Mouse (Mus musculus) intestine, embryonic 16.5 days (tissue): ENCODE results near the gene 2010005H15Rik. TPM values are rescaled to one million over a fixed set of nuclear protein-coding genes. Genes with fewer than 3 reads are reported as not detected.
"Not testable (repeated sequence)": the region's sequence is repeated elsewhere in the genome, so short reads cannot be mapped to it uniquely, and the experiment has no call there.

Source experiments
- ATAC-seq: fragments of 200-750 bp; cut with Nextera tagmentation; 2 replicates; pipeline ENCODE4 v1.8.0; 2017; ENCODE audit warnings: moderate TSS enrichment, moderate library complexity
- H3K27ac ChIP-seq: fragments of 300-500 bp; sonication (generic); 2 replicates; pipeline ENCODE4 v1.5.1; 2014; ENCODE audit warnings: mild to moderate bottlenecking, low read length
- H3K27me3 ChIP-seq: fragments of 300-500 bp; sonication (generic); replicated peaks from 2 replicates; pipeline ENCODE4 v1.6.1; 2014; ENCODE audit warnings: low read length, control low read depth, mixed read lengths; ENCODE audit not compliant: control insufficient read depth, insufficient read depth
- H3K36me3 ChIP-seq: fragments of 300-500 bp; sonication (generic); 2 replicates; pipeline ENCODE4 v1.6.1; 2014; ENCODE audit warnings: low read length, control low read depth; ENCODE audit not compliant: control insufficient read depth, insufficient read depth
- H3K4me1 ChIP-seq: fragments of 300-500 bp; sonication (generic); 2 replicates; pipeline ENCODE4 v1.6.1; 2014; ENCODE audit warnings: low read length, control low read depth, mixed read lengths; ENCODE audit not compliant: control insufficient read depth, insufficient read depth
- H3K4me2 ChIP-seq: fragments of 300-500 bp; sonication (generic); 2 replicates; pipeline ENCODE4 v1.6.1; 2014; ENCODE audit warnings: low read depth, low read length, control low read depth
- H3K4me3 ChIP-seq: fragments of 300-500 bp; sonication (generic); 2 replicates; pipeline ENCODE4 v1.5.1; 2014; ENCODE audit warnings: mild to moderate bottlenecking, low read length
- H3K9ac ChIP-seq: fragments of 300-500 bp; sonication (generic); 2 replicates; pipeline ENCODE4 v1.6.1; 2014; ENCODE audit warnings: low read depth, low read length
- H3K9me3 ChIP-seq: fragments of 300-500 bp; sonication (generic); 2 replicates; pipeline ENCODE4 v1.6.1; 2016; ENCODE audit warnings: low read length, control low read depth; ENCODE audit not compliant: control insufficient read depth
- WGBS: fragments of 180-500 bp; shearing (Covaris S2); extraction: QIAGEN DNeasy Blood & Tissue Kit; methylation state at CpG from one replicate; pipeline ENCODE4 v1.1.7; 2014; 5-methylcytosine and 5-hydroxymethylcytosine counted together
- polyA plus RNA-seq: library from polyadenylated mRNA; unstranded; fragments of >200 nt; fragmentation: Nextera tagmentation; extraction: Ambion mirVana; gene quantifications from 2 replicates; pipeline ENCODE4 v1.2.1, GENCODE M21; 2015

2010005H15Rik gene
- 0.39 and 1.2 TPM in 2 replicates for polyA plus RNA-seq

DNA sequence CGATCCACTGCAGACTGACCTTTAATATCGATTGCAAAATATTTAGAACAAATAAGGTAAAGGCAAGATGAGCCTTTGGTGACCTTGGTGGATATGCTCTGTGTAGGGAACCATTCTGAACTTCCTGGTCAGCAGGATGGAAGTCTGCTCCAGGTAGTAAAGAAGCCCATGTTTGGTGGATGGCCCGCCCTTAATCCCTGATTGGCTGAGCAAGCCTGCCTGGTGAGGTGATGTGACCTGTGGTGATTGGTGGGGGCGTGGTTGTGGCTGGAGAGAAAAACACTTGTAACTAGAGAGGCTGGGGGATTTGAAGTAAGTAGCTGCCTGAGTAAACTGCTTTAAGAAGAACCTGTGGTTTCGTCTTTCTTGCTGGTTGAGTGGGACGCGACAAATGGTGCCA is at the start of gene 2010005H15Rik:
Gene 2010005H15Rik, plus strand, starts transcription at position 301 of the 400 bp plus-strand sequence.
- ATAC-seq, H3K4me2 ChIP-seq, H3K9ac ChIP-seq, H3K4me3 ChIP-seq, H3K36me3 ChIP-seq, H3K27me3 ChIP-seq, H3K9me3 ChIP-seq, H3K4me1 ChIP-seq, H3K27ac ChIP-seq: not testable (repeated sequence)
- 96% methylated on average over 7 of the region's 7 CpGs for WGBS

DNA sequence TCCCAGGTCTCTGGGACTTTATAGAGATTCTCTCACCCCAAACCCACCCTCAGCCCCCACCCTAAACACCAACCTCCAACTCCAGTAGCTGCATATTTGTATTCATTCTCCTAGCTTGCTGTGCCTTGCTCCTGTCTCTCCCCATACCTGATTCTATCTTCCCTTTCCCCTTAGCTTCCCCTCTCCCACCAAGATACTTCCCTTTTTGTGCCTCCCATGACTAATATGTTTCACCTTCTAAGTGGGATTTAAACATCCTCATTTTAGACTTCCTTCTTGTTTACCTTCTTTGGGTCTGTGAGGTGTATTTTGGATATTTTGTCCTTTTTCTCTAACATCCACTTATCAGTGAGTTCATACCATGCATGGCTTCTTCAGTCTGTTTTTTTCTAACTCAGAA is 45.2 kb upstream of the 2010005H15Rik start:
- H3K27ac ChIP-seq, result no peak overlapping the region
- H3K27me3 ChIP-seq, result no peaks in the 10 kb centered on the region
- no peaks in the 10 kb centered on the region for H3K4me1 ChIP-seq
- no peak overlapping the region for H3K4me2 ChIP-seq
- ATAC-seq, result no peak
- H3K4me3 ChIP-seq, result no peak overlapping the region
- H3K36me3 ChIP-seq, result no peaks in the 10 kb centered on the region
- H3K9ac ChIP-seq, result no peak overlapping the region
- H3K9me3 ChIP-seq, result no peaks in the 10 kb centered on the region

DNA sequence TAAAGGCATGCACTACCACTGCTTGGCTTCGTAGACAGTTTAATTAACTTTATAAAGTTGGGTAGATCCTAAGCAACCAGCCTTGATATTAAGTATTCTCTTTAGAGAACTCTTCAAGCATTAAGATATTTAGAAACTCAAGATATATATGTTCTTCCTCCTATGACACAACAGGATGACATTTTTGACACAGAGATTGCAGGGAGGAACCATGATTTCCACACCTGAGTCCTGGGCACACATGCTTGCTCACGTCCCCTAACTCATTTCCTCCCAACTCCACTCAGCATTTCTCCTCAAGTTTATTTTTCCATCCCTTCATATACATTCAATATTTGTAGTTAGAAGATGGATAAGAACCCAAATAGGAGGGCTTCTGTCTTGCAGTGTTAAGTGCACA is 41.4 kb upstream of the 2010005H15Rik start:
- Histone ChIP-seq H3K9ac (no peak overlapping the region), H3K27me3 (no peaks in the 10 kb centered on the region), H3K4me1 (no peaks in the 10 kb centered on the region), H3K27ac (no peak overlapping the region), H3K36me3 (no peaks in the 10 kb centered on the region), H3K4me3 (no peak overlapping the region), H3K4me2 (no peak overlapping the region), H3K9me3 (no peaks in the 10 kb centered on the region)
- WGBS, result 84% methylated on average over 2 of the region's 2 CpGs
- ATAC-seq, result no peak

DNA sequence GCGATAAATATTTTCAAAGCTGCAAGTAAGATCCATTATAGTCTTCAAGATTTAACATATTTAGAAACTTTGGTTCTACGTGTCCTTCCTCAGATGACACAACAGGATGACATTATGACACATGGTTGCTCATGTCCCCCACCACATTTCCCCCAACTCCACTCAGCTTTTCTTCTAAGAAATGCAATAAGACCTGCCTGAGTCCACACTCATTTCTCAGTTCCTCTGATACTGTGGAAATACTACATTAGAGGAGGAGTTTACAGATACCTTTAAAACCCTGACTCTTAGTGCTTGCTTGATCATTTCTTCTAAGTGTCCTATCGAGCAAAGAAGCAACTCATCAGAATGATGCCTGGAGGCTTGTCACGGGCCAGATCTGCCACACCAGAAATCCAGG is 37.4 kb upstream of the 2010005H15Rik start, which contains the start of gene Gm5483:
Gene Gm5483, plus strand, starts transcription at position 301 of the 400 bp plus-strand sequence.
- not testable (repeated sequence) for H3K4me2 ChIP-seq, H3K9me3 ChIP-seq, ATAC-seq, H3K36me3 ChIP-seq, H3K27ac ChIP-seq, H3K4me1 ChIP-seq, H3K4me3 ChIP-seq, H3K27me3 ChIP-seq, H3K9ac ChIP-seq
- 90% methylated on average over 4 of the region's 4 CpGs for WGBS

DNA sequence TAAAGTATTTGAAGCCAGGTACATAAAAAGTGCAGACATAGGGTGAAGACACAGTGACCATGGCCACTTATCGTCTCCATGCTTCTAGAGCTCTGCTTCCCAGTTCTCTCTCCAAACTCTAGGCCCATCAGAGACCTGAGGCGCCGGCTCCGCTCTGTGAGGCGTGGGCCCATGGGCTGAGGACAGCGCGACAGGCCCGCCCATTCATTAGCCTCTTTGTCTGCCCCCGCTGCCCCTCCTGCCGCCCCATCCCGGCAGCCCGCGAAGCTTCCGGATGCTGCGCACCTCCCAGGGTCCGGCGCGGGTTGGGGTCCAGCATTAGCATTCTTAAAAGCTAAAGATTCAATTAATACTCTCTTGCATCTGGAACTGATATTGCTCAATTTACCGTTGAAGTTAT is 22.0 kb upstream of the 2010005H15Rik start:
- 63% methylated on average over 19 of the region's 19 CpGs for WGBS
- Histone ChIP-seq H3K36me3 (no peaks in the 10 kb centered on the region), H3K27ac (no peak overlapping the region), H3K4me3 (no peak overlapping the region), H3K9me3 (no peaks in the 10 kb centered on the region), H3K4me2 (no peak overlapping the region), H3K9ac (no peak overlapping the region), H3K4me1 (no peaks in the 10 kb centered on the region), H3K27me3 (no peaks in the 10 kb centered on the region)
- ATAC-seq, result no peak

DNA sequence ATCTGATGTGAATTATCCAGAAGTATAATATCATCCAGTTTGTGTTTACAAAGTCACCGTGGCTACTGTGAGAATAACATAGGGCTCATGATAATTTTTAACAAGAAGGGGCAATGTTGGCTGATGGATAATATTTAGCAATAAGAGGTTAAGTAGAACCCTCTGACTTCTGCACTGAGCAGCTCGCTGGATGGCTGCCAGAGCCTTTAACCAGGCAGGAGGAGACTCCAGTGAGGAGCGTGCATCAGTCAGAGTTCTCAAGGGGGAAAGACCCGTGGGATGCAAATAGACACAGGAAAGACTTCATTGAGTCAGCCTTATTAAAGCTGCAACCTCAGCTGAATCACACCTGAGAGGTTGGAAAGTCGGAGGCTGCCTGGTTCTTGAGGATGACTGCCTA is 17.4 kb upstream of the 2010005H15Rik start:
- no peaks in the 10 kb centered on the region for H3K9me3 ChIP-seq
- H3K27ac ChIP-seq, result no peak overlapping the region
- H3K27me3 ChIP-seq, result no peaks in the 10 kb centered on the region
- no peaks in the 10 kb centered on the region for H3K36me3 ChIP-seq
- ATAC-seq, result no peak
- 60% methylated on average over 5 of the region's 5 CpGs for WGBS
- no peak overlapping the region for H3K4me3 ChIP-seq
- no peaks in the 10 kb centered on the region for H3K4me1 ChIP-seq
- H3K9ac ChIP-seq, result no peak overlapping the region
- no peak overlapping the region for H3K4me2 ChIP-seq

- not testable (repeated sequence) for H3K9ac ChIP-seq, H3K9me3 ChIP-seq, H3K4me3 ChIP-seq, H3K27ac ChIP-seq, H3K27me3 ChIP-seq, H3K4me1 ChIP-seq, H3K36me3 ChIP-seq, H3K4me2 ChIP-seq, ATAC-seq
- 51% methylated on average over 2 of the region's 2 CpGs for WGBS
Measured at GRCm38 (mm10) chr16:36205684-36206083, 15.6 kb upstream of the 2010005H15Rik start.

DNA sequence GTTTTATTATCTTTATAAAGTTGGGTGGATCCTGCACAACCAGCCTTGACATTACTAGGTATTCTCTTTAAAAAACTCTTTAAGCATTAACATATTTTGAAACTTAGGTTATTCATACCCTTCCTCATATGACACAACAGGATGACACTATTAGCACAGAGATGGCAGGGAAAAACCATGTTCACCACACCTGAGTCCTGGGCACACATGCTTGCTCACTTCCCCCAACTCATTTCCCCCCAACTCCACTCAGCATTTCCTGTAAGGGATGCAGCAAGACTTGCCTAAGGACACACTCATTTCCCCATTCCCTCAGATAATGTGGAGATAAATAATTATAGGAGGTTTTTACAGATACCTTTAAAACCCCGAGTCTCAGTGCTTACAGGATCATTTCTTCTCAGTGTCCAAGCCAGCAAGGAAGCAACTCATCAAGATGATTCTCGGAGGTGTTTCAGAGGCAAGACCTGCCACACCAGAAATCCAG is 11.3 kb upstream of the 2010005H15Rik start, which contains the start of gene Gm5416:
Gene Gm5416, plus strand, starts transcription at position 437 of the 487 bp plus-strand sequence.
- Histone ChIP-seq H3K9ac (no peak within 1 kb of the TSS), H3K9me3 (no peaks in the 10 kb centered on the region), H3K4me2 (no peak within 1 kb of the TSS), H3K27ac (no peak within 1 kb of the TSS), H3K4me3 (no peak within 1 kb of the TSS), H3K4me1 (no peaks in the 10 kb centered on the region), H3K36me3 (no peaks in the 10 kb centered on the region), H3K27me3 (no peaks in the 10 kb centered on the region)
- WGBS, result 85% methylated on average over 2 of the region's 2 CpGs
- no peak for ATAC-seq

GRCm38 (mm10) chr16:36260585-36260984 is 39.3 kb downstream of the 2010005H15Rik start:
- not testable (repeated sequence) for H3K27ac ChIP-seq, H3K9ac ChIP-seq, H3K9me3 ChIP-seq, ATAC-seq, H3K4me3 ChIP-seq, H3K4me1 ChIP-seq, H3K4me2 ChIP-seq, H3K36me3 ChIP-seq, H3K27me3 ChIP-seq

- H3K4me3 ChIP-seq, H3K4me1 ChIP-seq, ATAC-seq, H3K36me3 ChIP-seq, H3K4me2 ChIP-seq, H3K27ac ChIP-seq, H3K9ac ChIP-seq, H3K27me3 ChIP-seq, H3K9me3 ChIP-seq: not testable (repeated sequence)
- 81% methylated on average over 4 of the region's 4 CpGs for WGBS
Measured at GRCm38 (mm10) chr16:36276796-36277195, 55.5 kb downstream of the 2010005H15Rik start, which contains the start of gene Stfa1. TSS of gene Stfa1 (plus strand) at chr16:36276951.
